Mouse (Mus musculus): ENCODE data around the gene Bzw1.

DNA sequence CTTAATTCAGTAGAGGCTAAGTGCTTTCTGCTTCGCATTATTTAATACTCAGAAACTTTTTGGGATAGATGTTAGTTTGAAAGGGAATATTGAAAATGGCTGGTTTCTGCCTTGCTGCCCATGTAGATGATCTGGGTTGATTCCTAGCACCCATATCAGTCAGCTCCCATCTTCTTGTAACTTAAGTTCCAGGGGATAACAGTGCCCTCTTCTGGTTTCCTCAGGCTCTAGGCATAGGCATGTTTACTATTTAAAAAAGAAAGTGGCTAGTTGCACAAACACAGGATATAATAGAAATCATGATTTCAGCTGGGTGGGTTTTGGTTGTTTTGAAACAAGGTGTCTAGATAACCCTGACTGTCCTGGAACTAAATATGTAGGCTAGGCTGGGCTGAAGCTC, 3.5 kb downstream of the Bzw1 start:
- TF ChIP-seq POLR2A (IDR thresholded peaks at IDR 0.05; ENCODE audit: insufficient read depth, low read length) (no peak), CTCF (IDR thresholded peaks at IDR 0.05; ENCODE audit: low read depth, low read length) (no peak), EP300 (IDR thresholded peaks at IDR 0.05; ENCODE audit: insufficient read depth, low read depth, low read length) (no peak)
